Mouse (Mus musculus) cerebellum, adult 8-10 months (tissue): ENCODE measurements around the gene Aph1c.
A peak's percentile ranks its signal among the peaks of the same experiment; 100 is the strongest.
"Not testable (repeated sequence)": the region's sequence is repeated elsewhere in the genome, so short reads cannot be mapped to it uniquely, and the experiment has no call there.

Experiments
- DNase-seq: peaks from one replicate; pipeline ENCODE4 v3.0.0; 2022

Aph1c gene

GRCm38 (mm10) chr9:66825990-66826389, 8.5 kb downstream of the Aph1c start:
- DNase-seq = peak; percentile 27

GRCm38 (mm10) chr9:66822255-66822654, 12.3 kb downstream of the Aph1c start:
- DNase-seq = not testable (repeated sequence)

DNA sequence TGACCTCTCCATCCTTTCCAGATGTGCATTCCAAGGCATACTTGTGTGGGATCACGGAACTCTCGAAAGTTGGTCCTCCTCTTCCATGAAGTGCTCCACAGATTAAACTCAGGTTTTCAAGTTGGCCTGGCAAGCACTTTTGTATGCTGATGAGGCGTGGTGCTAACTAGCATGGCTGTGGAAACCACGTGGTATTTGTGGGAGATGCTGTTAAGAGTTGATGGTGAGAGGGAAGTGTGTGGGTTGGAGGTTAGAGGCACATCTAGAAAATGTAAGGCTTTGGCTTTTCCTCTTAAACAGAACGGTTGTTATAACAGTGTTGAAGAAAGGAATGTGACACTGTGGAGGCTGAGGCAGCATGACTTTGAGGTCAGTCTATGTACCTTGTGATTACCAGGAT, 13.5 kb downstream of the Aph1c start:
- no peak for DNase-seq

- no peak for DNase-seq
Measured at GRCm38 (mm10) chr9:66813392-66813791, 21.1 kb downstream of the Aph1c start.

DNA sequence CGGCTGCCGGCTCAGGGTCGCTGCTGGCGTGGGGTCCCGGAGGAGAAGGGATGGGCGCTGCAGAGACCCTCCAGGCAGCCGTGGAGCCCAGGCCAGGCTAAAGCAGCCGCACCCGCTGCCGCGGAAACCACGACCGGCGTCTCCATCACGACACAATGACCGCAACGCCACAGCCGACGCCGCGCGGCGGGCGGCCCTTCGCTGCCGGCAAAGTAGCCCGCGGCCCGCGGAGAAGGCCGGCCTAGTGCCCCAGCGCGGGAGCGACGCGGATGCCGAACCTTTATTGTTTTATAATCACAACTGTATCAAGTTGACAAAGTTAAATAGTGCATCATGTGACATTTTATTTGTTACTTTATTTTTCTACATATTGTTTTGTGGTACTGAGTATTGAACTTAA, 28.6 kb downstream of the Aph1c start:
- not testable (repeated sequence) for DNase-seq

DNA sequence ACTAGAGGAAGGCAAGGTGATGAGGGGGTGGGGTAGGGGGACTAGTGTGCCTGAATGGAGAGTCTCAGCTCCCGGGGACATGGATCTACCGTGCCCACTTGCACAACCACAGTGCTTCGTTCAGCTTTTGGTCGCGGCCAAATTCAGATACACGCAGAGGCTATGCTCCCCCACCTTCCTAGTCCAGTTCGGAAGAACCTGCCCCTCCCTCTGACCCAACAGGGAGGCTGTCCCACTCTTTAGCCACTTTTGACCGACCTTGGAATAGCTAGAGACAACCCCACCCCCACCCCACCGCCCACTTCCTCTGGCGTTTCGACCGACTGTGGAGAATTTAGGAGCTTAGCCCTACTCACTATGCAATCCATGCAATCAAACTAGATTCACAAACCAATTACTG, 32.6 kb downstream of the Aph1c start:
- no peak for DNase-seq

DNA sequence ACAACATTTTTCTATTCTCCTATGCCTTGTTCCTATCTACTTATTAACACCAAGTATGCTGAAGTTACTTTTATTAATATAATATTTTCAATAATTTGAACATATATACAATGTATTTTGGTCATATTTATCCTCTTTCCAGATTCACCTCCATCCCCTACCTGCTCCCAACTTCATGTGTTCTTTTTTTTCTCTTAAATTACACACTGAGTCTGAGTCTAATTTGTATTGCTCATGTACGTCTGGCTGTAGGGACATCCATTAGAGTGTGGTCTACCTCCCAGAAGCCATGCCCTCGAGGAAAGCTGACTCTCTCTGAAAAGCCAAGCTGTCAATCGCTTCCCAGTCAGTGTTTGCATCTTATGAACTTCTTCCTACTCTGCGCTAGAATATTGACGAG, 37.8 kb downstream of the Aph1c start, which contains the start of gene Gm10647:
Gene Gm10647, plus strand, starts transcription at position 301 of the 400 bp plus-strand sequence.
- no peak for DNase-seq

DNA sequence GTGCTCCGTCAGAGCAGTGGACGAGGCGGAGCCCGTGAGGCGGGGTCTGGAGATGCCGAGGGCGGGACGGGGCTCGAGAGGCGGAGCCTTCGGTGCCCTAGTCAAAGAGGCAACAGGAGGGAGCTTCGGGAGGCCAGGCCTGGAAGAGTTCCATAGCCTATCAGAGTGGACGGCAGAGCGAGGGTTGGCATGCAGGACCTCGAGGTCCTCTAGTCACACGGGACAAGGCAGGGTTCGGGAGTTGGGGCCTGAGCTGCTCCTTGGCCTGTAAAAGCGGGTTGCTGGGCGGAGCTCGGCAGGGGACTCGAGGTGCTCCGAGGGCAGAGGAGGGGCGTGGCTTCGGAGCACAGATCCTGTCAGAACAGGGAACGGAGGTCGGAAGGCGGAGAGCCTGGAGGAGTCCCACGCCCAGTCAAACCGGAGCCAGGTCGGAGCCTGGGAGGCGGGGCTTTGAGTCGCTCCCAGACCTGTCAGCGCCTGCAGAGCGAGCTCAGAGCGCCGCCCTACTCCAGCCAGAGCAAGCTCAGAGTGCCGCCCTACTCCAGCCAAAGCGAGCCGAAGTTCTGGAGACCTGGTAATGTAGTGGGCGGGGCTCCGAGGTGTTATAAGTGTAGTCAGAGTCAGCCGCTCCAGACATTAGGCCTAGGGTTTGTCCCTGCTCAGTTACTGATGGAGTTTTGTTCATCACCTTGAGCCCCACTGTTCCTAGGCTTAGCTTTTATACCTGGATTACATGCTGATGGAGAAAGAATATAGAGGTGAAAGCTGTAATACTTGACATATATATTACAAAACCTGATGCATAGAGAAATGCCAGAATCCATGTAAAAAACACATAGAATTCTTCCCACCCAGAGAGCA, 38.8 kb downstream of the Aph1c start, which contains the start of gene Aph1b:
Gene Aph1b, minus strand, starts transcription at position 27 of the 861 bp plus-strand sequence.
- peak; percentile 97 for DNase-seq

- no peak for DNase-seq
Measured at GRCm38 (mm10) chr9:66794629-66795463, 39.7 kb downstream of the Aph1c start.

GRCm38 (mm10) chr9:66787821-66788220, 46.7 kb downstream of the Aph1c start:
- peak; percentile 28 for DNase-seq

DNA sequence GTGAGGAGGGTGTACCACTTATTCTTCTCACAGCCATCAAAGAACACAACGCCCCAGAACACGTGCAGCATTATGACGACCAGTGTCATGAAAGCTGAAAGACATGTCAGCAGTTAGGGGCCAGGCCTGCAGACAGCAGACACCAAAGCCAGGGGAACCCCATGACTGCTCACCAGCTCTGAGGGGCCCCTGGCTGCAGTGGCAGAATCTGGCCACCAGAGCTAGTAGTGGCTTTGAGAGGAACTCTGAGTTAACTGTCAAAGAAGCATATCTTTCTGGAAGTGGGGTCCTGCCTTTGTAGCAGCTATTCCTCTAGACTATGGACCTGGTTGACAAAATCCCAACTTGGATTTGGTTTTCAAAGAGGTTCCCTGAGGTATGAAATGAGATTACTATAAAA, 50.0 kb downstream of the Aph1c start:
- DNase-seq = not testable (repeated sequence)

DNA sequence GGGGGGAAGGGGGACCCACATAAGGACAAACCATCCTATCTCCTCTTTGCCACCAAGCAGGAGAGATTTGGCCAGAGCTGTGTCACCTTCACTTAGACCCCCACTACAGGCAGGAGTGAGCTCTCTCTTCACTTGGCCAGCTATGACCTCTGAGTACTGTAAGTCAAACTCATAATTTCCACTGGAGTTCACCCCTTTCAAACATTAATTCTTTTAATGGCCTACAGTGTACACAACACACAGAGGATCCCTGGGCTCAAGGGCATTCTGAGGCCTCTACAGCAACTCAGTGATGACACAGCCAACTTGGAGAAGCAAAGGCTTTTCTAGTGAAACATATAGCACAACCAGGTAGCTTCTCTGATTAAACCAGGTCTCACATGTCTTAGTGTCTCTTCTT, 63.8 kb downstream of the Aph1c start:
- no peak for DNase-seq

DNA sequence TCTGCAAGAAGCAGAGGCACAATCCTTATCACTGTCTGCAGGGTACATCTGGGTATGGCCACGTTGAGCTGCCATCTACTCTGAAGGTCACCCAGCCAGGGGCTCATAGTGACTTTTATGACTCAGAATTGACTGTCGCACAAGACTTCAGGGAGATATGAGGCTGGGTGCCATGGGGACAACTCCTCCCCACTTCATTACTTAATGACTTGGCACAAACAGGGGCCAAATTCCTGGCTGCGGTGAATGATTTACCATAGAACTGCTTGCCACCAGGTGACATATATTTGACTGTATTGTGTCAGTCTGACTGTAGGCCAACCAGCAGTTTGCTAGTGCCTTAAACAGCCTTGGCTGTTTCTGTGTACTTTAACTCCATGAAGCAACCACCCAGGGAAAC, 65.3 kb downstream of the Aph1c start:
- DNase-seq = no peak

GRCm38 (mm10) chr9:66768721-66769120, 65.8 kb downstream of the Aph1c start:
- DNase-seq = no peak
